7 mouse cellular contexts compared by ENCODE assay signal in the genomic region with DNA sequence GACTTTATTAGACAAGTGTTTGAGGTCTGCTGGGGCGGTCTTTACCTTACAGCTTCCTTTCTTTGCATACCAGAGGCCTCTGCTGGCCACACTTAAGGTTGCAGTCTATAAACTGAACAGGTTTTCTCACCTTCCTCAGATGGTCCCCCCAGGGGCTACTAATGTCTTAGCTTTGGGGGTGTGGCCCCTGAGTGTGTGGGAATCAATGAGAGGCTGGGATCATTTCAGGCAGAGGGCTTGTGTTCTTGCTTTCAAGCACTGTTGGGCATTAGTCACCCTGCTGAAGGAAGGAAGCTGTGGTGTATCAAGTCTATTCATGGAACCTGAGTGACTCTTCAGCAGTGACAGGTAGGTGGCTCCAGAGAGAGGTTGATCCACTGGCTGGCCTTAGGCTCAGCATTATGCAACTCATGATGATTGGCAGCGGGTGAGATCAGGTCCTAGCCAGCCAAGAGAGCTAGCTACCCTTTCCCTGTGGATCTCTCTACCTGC. TPM values are rescaled to one million over a fixed set of nuclear protein-coding genes. Genes with fewer than 3 reads are reported as not detected.
DNase-seq lines count a peak whose midpoint lies in the region.

No protein-coding gene starts in this region.

- DNase-seq in ovary, postnatal 14 days (ENCODE audit: low spot score): peak; percentile 19
- DNase-seq in ovary, adult 18-20 months (ENCODE audit: low spot score): no peak
- peak; percentile 4 for DNase-seq in c-Kit-positive CD71-positive TER-119-negative erythroid progenitor cells, embryonic 14.5 days (ENCODE audit: low read depth)
- peak; percentile 39 for DNase-seq in heart, postnatal 4 days
- DNase-seq in lung, postnatal 25 days (ENCODE audit: low spot score): peak; percentile 53
- DNase-seq in left cerebral cortex, adult 8-10 months (ENCODE audit: low spot score in 2 of 2): no peak
- no peak for DNase-seq in adrenal gland, adult 2 months

RNA-seq across cellular contexts. Expression of a gene that starts 39.6 kb away (rescaled TPM):
- total RNA-seq in heart, postnatal 4 days (2021): 10 to 100 TPM; 20.9 to 21.1 TPM
- total RNA-seq in left cerebral cortex, adult 8-10 months (2022): 10 to 100 TPM; 10.6 to 13.7 (median 11.5) TPM
- total RNA-seq in adrenal gland, adult 2 months (2021): 10 to 100 TPM; 15.3 to 23.6 TPM
- polyA plus RNA-seq in adrenal gland, adult 2 months (2012; rRNA removed): 0.86 and 0.95 TPM in 2 replicates

Comparison
In these comparisons a context has a peak if more than half of its experiments do, and no peak if none do; other contexts are left out.
1. DNase-seq: peak in ovary, postnatal 14 days (single experiment), c-Kit-positive CD71-positive TER-119-negative erythroid progenitor cells, embryonic 14.5 days (single experiment), heart, postnatal 4 days (single experiment) and lung, postnatal 25 days (single experiment); none in ovary, adult 18-20 months (single experiment), left cerebral cortex, adult 8-10 months (0 of 2) and adrenal gland, adult 2 months (single experiment).